Mouse (Mus musculus): Measurements from ENCODE around the gene Frmd4b.
A peak's percentile ranks its signal among the peaks of the same experiment; 100 is the strongest.

The Frmd4b gene

DNA sequence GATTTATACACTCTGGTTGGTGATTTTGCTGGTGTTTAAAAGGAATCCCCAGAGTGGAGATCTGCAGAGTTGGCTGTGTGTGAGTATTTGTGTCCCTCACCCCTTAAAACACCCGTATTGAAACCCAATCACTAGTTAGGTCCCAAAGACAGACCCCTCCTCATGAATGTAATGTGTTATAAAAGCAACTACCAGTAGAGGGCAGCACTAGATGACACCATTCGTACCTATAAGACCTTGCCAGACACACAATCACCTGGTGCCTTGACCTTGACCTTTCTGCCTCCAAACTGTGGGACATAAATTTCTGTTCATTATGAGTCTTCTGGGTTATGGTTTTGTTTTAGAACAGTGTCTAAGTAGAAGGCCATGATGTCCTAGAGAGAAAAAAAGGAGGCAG, 96.8 kb downstream of the Frmd4b start:
- DNase-seq (ENCODE audit: low read depth, low spot score): peak; percentile 78

- no peak for DNase-seq (ENCODE audit: low read depth, low spot score)
Observed at GRCm38 (mm10) chr6:97519553-97519952, 97.8 kb downstream of the Frmd4b start.

DNA sequence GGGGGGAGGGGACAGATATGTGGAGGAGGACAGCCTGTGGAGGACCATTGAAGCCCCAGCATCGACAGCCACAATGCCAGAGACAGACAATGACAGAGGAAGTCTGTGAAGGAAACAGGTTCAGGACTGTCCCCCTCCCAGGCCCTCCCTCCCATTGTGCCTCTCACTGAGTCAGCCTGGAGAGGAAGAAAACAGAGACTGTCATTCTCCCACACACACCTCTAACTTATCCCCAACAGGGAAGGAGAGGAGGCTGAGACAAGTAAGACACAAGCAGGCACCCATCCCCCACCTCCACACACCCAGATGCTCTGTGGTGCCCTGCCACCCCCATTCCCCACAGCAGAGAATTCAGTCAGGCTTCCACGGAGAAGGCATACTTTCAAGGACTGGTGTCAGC, 98.9 kb downstream of the Frmd4b start:
- peak; percentile 56 for DNase-seq (ENCODE audit: low read depth, low spot score)

DNA sequence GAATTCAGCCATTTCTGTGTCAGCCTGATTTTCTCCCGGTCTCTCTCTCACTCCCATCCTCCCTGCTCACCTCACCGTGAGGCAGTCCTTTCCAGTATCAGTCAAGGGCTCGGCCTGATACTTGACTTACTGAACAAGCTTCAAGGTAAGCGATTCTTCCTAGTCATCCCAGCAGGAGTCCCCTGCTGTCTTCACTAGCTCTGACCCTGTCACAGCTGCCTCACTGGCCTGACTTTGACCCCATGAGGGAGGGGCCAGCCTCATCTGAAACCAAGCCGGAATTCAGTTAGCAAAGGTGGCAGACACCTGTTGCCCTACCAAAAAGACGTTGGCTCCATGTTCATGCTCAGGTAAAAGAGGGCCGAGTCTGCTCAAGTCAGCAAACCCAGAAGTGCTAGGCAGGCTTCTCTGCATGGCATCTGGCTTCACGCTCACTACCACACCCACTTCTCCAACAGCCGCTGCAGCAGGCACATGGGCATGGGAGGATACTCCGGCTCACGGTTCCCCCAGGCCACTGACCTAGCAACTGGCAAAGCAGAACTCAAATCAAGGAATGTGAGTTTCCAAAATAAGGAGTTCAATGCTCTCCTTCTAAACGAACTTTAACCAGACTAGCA, 99.6 kb downstream of the Frmd4b start:
- peak; percentile 94 for DNase-seq (ENCODE audit: low read depth, low spot score)

GRCm38 (mm10) chr6:97516941-97517340, 100.4 kb downstream of the Frmd4b start:
- peak; percentile 26 for DNase-seq (ENCODE audit: low read depth, low spot score)

- no peak for DNase-seq (ENCODE audit: low read depth, low spot score)
Observed at GRCm38 (mm10) chr6:97510771-97511170, 106.6 kb downstream of the Frmd4b start.

DNA sequence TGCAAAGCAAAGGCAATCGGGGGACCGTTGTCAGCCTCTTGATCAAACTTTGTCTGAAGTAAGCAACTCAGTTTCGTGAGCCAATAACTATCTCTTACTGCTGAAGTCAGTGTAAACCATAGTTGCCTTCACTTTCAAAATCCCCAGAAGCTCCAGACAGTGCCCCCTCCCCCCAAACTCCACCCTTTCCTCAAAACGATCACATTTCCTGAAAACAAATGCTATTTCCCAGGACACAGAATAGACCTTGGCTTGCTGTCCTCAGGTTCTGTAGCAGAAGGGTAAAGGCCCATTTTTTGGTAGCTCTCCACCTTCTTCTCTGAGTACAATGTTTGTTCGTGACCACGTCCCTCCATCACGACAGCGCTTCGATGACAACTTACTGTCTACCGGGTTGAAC, 107.9 kb downstream of the Frmd4b start:
- DNase-seq (ENCODE audit: low read depth, low spot score): no peak

- DNase-seq (ENCODE audit: low read depth, low spot score): no peak
Observed at GRCm38 (mm10) chr6:97508480-97508879, 108.9 kb downstream of the Frmd4b start.

DNA sequence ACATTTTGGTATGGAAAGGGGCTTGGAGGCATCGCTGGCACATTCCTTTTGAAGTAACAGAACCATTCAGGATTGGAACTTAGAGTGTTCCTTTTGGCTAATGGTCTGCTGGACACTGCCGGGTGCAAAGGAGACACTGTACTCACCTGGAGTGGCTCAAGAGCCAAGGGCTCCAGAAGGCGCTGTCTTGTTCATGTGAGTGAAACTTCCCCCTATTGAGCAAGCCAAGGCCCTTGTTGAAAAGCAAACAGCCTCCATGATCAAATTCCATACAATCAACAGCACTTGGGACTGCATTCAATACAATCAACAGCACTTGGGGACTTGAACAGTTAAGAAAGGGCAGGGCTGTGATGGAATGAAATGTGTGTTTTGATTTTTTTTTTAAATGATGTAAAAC, 109.4 kb downstream of the Frmd4b start:
- no peak for DNase-seq (ENCODE audit: low read depth, low spot score)

- no peak for DNase-seq (ENCODE audit: low read depth, low spot score)
Observed at GRCm38 (mm10) chr6:97506141-97506650, 111.1 kb downstream of the Frmd4b start.

DNA sequence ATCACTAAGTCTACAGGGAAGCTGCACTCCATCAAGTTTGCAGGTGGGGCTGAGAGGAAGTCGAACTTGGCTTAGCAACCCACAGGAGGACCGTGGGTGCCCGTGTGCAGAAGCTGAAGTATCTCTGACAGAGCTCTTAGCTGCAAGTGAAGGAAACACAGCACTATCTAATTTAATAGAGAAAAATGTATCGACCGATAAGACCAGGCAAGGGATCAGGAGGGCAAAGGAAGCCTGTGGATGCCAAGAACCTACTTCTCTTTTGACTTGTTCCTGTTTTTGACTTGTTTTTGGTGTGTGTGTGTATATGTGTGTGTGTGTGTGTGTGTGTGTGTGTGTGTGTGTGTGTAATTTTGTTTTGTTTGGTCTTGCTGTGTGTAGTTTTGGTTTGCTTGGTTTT, 112.7 kb downstream of the Frmd4b start:
- no peak for DNase-seq (ENCODE audit: low read depth, low spot score)

DNA sequence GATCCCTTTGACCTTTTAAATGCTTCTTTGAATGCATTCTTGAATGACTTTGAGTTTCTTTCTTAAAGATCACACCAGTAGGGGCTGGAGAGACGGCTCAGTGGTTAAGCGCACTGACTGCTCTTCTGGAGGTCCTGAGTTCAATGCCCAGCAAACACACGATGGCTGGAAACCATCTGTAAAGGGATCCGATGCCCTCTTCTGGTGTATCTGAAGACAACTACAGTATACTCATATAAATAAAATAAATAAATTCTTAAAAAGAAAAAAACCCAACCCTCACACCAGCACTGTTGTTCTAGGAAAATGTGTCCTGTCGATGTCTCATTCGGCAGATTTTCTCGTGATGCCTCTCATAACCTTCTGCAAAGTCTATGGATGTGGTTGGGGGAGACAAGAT, 116.3 kb downstream of the Frmd4b start:
- DNase-seq (ENCODE audit: low read depth, low spot score): no peak

DNA sequence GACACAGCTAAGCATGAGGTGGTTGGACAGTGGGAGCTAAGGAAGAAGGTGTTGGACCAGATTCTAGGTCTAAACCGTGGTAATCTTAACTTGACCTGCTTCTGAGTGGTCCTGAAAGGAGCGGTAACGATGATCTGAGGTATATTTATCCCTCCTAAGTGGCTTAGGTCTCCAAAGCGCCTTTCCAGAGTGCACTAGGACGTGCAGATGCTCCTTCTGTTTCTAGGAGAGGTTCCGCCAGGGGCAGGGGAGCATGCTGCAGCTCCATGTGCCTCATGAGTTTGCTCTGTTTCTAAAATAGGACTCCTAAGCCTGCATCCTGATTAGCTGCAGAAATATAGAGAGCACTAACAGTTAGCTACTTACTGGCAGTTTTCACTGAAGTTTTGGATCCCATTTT, 117.1 kb downstream of the Frmd4b start:
- DNase-seq (ENCODE audit: low read depth, low spot score): no peak

- no peak for DNase-seq (ENCODE audit: low read depth, low spot score)
Observed at GRCm38 (mm10) chr6:97496002-97496401, 121.3 kb downstream of the Frmd4b start.

DNA sequence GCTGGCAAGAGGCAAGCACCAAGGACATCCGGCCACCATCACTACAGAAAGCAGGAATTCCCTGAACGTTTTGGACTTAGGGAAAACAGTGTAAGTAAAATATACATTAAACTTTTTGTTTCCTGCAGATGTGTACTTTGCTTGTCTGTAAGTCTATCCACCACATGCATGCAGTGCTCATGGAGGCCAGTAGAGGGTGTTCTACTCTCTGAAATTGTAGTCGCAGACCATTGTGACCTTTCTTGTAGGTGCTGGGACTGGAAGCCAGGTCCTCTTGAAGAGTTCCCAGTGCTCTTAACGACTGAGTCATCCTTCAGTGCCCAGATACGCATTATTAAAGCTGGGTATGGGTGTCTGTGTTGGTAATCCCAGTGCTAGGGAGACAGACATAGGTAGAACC, 126.3 kb downstream of the Frmd4b start:
- DNase-seq (ENCODE audit: low read depth, low spot score): peak; percentile 53

- DNase-seq (ENCODE audit: low read depth, low spot score): no peak
Observed at GRCm38 (mm10) chr6:97488821-97489220, 128.5 kb downstream of the Frmd4b start.

GRCm38 (mm10) chr6:97488280-97488679, 129.1 kb downstream of the Frmd4b start:
- no peak for DNase-seq (ENCODE audit: low read depth, low spot score)

GRCm38 (mm10) chr6:97487535-97488081, 129.7 kb downstream of the Frmd4b start:
- DNase-seq (ENCODE audit: low read depth, low spot score): no peak

DNA sequence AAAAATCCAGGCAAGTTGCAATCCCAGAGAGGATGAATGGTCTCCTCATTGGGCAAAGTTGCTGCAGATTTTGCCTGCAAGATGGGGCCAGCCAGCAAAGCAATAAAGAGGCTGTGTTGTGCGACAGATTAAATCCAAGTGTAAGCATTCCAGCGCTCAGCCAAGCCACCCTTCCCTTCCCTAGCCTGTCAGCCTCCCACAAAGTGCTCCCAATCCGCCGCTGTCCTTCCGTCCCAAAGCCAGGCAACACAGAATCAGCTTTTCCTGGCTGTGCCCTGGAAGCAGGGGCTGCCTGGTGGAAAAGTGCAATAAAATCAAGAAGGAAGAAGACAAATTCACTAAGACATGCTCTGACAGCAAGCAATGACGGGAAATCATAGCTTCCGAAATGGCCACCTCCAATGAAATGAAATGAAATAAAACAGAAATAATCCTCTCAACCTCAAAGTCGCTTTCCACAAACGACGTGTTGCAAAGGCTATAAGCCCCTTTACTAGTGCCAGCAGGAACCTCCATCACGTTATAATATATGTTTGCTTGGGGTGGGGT, 130.5 kb downstream of the Frmd4b start:
- DNase-seq (ENCODE audit: low read depth, low spot score): no peak

DNA sequence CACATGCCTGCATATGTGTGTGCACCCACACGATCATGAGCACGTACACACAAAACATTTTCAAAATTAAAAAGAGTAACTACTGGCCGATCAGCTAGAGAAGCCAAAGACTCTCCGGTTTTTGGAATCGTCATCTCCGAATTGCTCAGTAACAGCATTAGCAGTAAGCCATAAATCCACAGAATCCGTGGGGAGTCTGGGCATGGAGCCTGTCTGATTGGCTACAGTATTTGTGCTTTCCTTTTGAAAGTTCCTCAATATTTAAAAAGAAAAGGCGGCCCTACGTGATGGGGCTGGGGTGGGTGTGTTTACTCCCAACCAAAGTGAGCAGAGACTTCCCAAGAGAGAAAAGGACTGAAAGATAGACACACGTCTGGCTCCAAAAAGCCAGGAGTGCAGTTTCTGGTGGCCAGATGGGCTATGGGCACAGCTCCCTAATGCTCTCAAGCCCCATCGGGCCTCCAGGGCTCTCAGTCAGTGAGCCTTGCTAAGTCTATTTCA, 131.4 kb downstream of the Frmd4b start:
- DNase-seq (ENCODE audit: low read depth, low spot score): no peak

- DNase-seq (ENCODE audit: low read depth, low spot score): no peak
Observed at GRCm38 (mm10) chr6:97481912-97482311, 135.4 kb downstream of the Frmd4b start.

GRCm38 (mm10) chr6:97478981-97479860, 138.1 kb downstream of the Frmd4b start:
- DNase-seq (ENCODE audit: low read depth, low spot score): no peak
